Mouse (Mus musculus): ENCODE measurements around the gene Ntm.

Ntm gene

DNA sequence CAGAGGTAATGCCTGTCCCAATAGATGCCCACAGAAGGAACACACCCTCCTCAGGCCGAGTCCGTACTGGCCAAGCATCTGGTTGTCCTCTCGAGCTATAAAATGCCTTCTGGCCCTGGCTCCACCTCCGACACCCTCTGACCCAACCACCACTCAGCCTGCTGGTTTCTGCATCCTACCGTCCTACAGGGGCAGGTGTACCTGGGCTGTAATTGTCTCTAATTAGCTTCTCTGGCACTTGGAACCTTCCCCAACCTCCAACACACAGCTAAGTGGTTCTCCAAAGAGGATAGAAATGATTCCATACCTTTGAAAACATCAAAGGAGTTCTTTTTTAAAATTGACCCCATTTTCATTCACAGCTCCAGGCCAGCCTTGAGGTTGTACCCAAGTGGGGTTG lies 311.1 kb downstream of the Ntm start:
- no peak for DNase-seq

DNA sequence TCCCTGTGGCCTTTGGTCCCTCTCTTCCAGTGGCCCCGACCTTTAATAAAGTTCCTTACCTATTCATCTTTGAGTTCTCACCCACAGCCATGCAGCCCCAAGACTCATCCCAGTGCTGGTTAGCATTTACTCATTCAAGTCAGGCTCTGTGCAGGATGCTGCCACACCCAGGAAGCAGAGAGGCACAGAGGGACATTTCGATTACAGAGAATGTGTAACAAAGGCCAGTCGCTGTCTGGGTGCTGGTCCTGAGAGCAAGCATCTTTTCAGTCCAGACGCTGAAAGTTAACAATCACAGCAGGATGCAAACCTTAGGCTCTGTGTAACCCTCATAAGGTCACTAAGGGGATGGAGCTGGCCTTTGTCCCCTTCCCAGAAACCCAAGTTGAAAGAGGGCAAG lies 311.7 kb downstream of the Ntm start:
- no peak for DNase-seq

DNA sequence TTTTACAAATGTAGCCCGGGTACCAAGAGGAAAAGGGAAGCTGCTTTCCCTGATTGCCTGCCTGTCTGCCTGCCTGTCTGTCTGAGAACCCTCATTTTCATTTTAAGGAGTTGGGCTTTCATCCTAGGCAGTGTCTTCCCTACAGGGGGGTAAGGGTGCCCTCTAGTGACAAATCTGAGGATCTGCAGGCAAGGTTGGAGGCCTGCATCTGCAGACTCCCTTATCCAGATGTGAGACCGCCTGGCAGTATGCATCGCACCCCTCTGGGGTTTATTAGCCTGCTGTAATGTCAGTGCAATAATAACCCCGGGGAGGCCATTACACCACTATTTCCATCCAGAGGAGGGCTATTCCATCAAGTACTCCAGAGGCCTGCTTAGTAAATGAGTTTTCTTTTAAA lies 312.3 kb downstream of the Ntm start:
- DNase-seq, result peak; percentile 52

DNA sequence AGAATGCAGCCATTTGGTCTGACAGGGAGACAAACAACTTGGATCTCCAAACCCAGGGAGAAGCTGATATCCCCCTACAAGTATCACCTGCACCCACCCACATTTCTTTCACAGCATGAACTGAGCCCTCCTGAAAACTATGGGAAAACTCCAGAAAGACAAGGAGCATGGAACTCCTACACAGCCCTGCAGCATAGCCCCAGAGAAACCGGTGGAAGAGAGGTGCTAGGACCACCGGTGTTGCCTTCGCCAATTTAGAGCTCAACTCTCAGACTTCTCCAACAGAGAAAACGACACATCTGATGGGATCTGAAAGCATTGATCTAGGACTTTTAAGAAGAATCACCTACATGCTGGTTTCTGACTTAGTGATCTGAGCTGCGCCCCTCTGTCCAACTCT lies 312.7 kb downstream of the Ntm start:
- DNase-seq, result no peak

DNA sequence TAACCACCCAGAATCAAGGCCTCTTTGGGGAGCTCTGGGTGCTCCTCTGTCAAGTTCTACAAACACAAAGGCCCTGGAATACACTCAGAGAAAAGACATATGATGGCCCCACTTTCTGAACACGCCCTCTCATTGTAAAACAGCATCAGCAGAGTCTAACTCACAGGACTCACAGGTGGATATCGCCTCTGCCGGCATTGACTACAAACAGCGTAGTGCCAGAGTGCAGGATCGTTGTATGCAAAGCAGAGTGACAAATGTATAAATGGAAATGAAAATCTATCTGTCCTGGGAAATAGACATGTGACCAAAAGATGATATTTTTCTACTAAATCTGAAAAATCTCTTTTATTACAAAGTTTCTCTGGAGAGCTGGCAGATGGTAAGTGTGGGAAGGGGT lies 314.7 kb downstream of the Ntm start:
- DNase-seq, result no peak

DNA sequence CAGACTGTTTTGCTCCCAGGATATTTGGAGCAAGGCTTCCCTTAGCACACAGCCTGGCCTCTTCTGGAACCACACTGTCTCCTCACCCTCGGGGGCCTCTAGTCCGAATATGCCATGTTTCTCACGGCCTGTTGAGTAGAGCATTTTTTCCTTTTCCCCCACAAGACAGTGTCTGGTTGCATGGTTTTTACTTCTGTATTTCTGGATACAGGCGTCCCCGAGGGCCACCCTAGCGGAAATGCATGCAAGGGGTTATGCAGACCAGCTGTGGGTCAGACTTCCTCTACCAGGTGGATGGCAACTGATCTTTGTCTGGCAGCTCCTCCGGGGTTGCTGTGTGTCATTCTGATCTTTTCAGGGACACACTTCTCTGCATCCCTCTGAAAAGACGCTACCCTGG lies 315.2 kb downstream of the Ntm start:
- DNase-seq, result no peak

DNA sequence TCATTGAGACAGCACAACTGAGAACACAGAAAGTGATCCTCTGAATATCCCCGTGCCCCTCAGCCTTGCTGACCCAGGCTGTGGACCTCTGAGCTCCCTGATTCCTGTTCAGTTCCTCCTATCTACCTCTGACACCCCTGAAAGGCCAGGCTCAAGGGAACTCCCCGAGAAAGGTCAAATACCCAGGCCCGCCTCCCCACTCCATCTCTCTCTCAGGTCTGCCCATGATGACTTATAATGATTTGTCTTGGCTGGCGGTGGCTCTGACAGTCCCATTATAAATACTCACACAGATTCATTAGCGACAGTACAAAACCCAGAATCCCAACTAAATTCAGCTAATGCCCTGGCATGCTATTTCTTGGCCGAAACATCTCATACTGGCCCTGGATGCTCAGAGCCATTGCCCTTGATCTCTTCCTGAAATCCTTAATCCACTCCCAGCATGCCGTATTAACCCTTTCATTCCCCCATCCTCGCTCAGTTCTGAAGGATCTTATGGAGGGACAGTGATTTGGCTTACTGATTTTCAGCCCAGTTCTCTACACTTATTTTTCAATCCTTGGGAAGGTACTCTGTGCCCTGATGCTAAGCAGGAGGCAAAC lies 317.0 kb downstream of the Ntm start:
- no peak for DNase-seq

DNA sequence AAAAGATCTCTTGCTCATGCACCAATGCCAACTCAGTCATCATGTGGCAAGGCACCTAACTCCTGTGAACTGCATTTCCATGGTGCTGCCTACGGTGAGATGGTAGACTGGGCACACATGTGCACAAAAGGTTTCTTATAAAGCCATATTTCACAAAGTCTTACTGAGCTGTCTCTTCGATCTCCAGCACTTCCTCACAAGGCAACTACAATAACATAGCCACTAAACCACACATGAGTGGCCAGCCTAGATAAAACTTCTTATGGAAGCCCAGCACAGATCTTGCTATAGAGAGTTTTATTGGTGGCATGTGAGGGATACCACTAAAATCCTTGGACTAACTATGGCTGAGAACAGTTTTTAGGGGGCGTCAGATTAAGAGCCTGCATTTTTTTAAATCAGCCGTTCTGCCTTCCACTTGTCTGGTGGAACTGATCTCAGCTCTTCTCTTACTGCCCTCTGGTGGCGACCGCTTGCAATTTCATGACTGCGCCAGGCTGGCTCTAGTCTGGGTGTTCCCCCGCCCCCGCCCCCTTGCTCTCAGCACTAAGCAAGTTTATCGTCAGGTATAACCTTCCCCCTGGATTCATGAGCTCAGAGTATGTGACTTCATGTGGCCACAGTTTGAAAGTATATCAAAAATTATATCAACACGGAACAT lies 319.8 kb downstream of the Ntm start:
- DNase-seq, result peak; percentile 83

DNA sequence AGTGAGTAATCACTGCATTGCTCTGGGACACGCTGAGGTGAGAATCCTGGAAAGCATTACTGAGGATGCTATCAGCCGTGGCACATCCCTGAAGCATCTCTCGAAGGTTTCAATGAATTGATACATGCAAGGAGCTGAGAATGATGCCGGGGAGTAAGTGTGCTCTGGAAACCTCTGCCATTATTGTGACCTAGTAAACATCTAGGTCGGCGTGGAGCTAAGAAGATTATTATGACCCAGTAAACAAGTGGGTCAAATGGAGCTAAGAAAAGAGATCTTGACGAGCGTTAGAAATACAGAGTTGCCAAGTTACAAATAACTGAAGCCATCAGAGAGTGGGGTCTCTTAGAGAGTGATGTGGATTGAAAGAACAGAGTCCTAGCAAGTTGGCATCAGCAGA lies 325.6 kb downstream of the Ntm start:
- no peak for DNase-seq

DNA sequence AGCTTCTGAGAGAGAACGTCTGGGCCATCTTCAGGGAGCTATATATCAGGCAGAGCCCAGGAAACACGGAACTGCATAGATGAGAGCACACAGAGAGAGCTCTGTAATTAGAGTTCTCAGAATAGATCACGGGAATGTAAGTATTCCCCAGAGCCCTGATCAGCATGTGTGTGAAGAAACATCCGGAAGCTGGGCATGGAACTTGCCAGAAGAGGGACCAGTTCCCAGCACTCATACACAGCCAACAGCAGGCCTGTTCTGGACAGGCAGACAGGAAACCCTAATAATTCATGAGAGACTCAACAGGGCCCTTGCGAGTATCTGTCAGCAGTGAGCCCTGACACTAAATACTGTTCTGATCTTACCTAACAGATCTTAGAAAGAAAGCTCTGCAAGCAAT lies 345.8 kb downstream of the Ntm start:
- no peak for DNase-seq

DNA sequence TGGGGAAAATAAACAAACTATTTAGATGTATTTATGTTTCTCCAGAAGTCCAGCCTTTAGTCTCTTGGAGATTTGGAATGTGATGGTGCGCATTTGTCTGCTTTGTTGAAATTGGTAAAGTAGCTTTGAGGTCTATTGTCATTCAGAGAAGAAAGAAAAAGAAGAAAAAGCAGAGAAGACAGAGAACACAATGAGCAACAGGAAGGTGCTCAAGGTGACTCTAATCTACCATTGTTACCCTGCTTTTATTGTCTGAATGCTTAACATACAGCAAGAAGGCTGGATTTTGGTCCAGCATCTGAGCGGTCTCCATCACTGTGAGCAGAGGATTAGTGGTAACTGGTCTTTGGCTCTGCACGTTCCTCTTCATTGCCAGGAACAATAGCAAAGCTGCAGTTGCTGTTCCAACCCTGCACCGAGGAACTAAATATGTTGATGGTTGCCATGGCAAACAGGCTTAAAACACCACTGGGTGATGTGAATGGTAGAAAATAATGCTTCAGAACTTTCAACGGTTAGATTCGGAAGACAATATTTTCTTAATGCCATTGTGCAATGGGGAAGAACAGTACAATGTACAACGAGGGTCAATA lies 350.8 kb downstream of the Ntm start:
- DNase-seq, result no peak

DNA sequence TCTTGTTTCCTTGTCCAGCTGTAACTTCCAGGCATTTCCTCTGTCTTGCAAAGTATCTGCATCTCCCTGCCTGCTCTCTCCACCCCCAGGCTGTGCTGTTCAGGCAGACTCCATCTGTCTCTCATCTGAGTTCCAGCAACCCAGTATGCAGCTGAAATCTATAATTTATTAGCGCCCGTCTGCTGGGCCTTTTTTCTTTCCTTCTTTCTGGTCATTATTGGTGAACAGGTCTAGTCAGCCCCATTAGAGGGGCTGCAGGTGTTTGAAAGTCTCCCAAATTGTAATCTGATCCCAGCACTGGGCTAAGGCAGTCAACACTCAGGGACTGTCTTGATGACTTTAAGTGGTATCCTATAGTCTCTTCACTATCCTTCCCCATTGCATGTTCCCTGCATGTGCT lies 352.1 kb downstream of the Ntm start:
- DNase-seq, result peak; percentile 29

DNA sequence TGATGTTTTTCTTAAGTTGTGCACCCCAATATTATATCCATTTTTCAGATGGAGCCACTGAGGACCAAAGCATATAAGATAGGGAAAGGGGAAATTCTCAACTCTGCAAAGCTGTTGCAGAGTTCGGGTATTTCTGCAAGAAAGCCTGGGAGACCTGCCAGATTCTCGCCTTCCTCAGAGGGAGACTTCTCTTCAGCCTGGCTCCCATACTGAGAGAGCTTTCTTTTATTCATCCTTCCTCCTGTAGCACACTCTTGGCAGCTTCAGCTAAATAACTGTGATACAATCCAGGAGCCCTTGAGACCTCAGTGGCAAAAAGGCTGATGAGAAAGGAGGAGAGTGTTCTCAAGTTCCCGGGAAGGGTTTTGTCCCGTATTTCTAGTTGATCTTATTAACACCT lies 365.3 kb downstream of the Ntm start:
- DNase-seq, result no peak

DNA sequence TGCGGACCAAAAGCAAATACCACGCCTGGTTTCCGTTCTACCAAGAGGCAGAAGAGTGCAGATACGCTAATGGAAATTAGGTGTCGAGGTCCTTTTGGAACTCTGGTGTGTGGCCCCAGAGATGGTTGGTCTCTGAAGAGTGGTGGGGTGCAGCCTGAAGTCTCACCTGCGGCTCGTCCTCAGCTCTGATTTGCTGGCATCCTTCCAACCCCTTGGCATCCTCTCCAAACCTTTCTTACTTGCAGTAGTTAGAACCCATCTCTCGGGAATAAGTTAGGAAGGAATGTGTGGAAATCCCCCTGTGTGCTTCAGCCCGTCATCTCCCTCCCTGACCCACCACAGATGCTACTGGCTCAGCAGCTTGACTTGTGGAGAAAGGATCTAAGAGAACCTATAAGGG lies 367.6 kb downstream of the Ntm start:
- DNase-seq, result peak; percentile 62

DNA sequence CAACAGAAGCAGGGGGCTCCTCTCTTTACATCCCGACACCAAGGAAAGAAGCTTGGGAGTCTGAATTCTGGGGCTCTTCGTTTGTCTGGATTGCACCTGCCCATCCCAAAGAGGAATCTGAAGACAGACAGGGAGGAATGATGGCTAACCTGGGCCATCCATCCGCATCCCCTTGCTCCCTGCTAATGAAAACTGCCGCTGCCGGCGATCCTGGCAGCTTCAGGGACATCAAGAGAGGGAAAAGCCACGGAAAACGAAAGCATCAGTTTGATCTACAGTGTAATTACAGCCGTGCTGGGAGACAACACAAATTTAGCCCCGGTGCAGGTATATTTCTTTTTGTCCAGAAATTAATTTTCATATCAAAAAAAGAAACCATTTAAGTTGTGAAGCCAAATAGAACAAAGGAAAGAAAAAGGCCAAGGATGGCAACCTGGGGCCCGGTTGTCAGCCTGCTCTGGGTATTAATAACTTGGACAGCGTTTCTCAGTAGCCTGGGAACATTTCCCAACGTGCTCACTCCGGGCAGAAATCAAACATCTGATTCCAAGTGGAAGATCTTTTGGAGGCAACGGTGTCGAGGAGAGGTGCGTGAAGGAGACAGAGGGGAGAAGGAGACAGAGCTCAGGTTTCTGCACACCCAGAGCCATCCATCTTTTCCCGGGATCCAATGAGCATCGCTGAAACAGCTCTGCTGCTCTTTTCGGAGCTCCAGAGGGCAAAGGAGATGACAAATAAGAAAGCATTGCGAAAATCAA lies 368.2 kb downstream of the Ntm start:
- peak; percentile 52 for DNase-seq

DNA sequence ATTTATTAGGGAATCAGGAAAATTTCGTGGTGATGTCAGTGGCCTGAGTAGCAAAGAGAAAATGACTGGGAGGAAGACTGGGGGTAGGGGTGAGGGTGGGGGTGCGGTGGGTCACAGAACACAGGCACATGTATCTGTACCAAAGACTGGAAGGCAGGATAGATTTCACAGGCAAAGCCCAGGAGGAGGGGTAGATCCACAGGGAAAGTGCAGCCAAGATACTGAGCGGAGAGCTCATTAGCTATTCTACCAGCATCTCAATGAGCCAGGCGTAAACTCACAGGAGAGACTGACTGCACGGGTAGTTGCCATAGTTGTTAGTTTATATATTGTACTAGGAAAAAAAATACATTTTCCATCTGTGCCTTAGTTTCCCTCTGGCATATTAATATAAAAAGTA lies 375.6 kb downstream of the Ntm start:
- DNase-seq, result no peak

DNA sequence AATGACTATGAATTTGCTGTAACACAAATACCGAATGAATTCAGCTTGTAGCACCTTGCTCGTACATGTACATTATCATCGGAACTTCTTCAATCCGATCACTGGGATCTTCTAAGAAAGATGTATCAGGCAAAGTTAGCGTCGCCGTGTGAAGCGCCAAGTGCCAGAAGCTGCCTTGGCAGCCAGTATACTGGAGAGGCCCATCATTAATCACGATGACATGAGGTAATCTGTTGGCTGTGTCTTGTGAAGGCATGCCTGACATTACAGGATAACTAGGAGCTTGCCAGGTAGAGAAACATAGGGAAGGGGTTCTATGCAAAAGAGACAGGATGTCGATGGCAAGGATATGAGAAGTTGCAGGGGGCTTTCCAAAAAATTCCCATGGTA lies 376.6 kb downstream of the Ntm start:
- DNase-seq, result no peak

DNA sequence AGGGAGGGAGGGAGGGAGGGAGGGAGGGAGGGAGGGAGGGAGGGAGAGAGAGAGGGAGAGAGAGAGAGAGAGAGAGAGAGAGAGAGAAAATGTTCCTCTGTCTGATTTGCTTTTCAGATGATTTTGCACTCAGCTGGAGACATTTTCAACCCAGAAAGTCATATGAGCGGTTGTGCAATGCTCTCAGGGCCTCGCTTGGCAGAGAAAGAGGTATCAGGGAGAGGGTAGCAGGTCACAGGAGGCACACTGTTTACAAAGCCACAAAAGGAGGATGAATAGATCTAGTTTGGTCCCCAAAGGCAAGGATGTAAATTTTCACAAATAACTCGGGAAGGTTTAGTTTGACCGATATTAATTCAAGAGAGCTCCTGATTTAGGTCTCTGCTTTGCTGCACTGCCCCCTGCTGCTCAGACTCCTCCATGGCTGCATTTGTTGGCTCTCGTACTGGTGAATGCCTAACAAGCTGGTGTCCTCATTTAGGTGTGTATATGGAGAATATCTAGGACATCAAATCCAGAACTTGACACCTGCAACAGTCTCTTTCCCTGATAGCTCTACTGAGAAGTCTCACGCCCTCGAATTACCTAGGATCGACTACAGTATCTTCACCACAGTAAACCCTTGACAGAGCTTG lies 377.1 kb downstream of the Ntm start:
- peak; percentile 82 for DNase-seq

DNA sequence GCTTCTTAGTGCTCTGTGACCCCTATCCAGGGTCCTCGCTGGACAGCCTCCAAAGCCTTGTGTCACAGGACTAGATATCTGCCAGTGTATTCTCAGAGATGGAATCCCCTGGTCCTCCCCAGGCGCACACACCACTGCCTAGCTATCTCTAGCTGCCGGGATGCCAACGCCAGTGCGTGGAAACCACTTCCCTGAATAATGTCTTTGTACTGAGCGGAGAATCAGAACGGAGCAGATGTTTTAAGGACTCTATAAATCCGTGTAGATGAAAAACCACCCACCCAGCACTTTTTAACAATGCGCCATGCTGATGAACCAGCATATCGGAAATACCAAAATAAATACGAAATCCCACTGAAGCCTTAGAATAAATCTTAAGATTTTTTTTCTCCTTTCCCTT lies 384.7 kb downstream of the Ntm start:
- no peak for DNase-seq

DNA sequence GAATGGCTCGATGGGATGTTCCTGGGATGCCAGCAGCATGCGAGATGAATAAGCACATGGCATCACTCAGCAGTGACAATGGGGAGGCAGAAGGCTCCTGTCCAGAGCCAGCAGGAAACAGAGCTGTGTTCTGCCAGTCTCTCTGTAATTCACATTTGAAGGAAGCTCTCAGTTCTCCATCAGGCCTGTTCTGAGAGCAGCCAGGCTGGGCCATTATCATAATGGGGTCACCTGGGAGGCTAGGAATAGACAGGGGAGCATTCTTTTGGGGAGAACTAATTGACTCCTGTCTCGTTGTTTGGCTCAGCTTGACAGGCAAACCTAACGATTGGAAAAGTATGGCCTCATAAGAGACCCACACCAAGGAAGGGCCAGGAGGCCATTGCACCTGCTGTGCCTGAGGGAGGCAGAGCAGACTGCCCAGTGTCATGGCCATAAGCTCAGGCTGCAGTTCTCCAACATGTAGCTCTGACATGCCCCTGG lies 386.8 kb downstream of the Ntm start:
- DNase-seq, result peak; percentile 90

DNA sequence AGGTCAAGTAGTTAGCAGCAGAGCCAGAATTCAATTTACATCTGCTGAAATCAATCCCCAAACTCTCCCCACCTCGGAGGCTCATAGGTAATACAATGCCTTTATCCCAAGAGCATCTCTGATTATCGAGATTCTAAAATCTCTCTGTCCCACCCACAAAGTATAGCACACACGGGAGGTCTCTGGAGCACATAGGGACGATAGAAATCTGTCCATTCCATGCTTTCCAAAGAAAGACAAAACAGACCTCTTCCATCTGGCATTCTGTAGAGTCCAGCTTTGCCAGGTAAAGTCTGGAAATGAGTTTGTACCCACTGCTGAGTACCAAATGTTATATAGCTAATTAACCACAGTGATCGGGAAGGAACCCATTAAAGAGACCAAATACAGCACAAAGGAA lies 388.4 kb downstream of the Ntm start:
- peak; percentile 72 for DNase-seq

DNA sequence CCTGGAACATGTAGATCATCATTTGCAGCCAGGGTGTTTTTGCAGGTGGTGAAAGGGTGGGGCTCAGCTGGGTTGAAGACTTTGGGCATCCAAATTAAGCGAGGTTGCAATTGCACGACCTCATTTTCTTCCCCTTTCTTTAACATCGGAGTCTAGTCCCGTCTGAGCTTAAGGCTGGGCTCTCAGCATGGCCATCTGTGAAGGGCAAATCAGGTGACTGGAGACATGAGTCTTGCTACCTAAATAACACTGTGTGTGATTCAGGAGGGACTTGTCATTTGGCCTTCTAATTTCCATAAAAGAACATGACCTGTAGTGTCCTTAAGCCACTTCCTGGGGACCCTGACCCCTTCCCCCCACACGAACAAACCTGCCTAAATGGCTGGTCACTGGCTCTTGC lies 394.4 kb downstream of the Ntm start:
- DNase-seq, result no peak

DNA sequence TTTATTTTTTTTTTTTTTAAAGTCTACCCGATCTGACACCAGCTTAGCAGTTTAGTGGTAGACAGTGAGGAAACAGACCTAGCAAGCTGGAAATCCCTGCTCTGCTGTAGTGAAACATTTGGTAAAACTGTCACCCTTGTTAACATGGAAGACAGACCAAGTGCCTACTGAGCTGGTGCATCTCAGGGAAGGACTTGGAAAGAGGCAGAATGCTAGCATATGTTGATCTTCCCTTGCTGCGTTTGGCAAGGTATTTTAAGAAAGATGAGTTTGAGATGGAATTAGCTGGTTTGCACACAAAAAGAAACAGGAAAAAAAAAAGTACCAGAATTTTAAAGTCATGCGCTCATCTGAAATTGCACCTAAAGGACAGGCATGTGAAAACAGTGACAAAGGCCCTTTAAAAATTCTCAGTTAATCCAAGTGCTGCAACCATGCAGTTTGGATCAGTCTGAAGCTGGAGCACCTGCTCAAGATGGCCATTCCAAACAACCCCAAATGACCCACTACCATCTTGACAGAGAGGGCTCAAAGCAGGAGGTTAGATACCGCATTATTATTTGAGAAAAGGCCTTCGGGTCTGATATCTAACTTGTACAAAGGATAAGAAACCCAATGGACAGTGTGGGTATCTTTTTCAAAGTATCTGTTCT lies 400.4 kb downstream of the Ntm start:
- peak; percentile 48 for DNase-seq

Data from cerebellum, adult 11 months (tissue).